9 mouse cellular contexts compared by ENCODE assay signal in genomic region chr4:117317701-117318190, GRCm38 (mm10).
DNase-seq lines count a peak whose midpoint lies in the region; ATAC-seq and TF ChIP-seq lines count a peak whose summit lies in the region.
"Had no signal": no experiment of that assay in that cellular context is flagged by ENCODE, and none has a peak within 500 bp of the region (broad histone marks: within the 10 kb centered on the region; RNA-seq: fewer than 3 reads in every experiment).

No protein-coding gene starts in this region.

- no peak overlapping the region for H3K27ac ChIP-seq in cerebellum, adult 2 months (ENCODE audit: insufficient read depth, low read length)
- no peak overlapping the region for H3K27ac ChIP-seq in forebrain, embryonic 16.5 days (ENCODE audit: low read length)
- no peak overlapping the region for H3K27ac ChIP-seq in neural tube, embryonic 12.5 days
- H3K27ac ChIP-seq: embryonic facial prominence, embryonic 12.5 days had no signal

- peak overlapping the region; percentile 50 for H3K4me2 ChIP-seq in forebrain, embryonic 16.5 days (ENCODE audit: low read length)
- H3K4me2 ChIP-seq in neural tube, embryonic 12.5 days (replicated peaks) = peak overlapping the region; percentile 40
- H3K4me2 ChIP-seq: embryonic facial prominence, embryonic 12.5 days had no signal

- H3K4me3 ChIP-seq in cerebellum, adult 2 months (replicated peaks; ENCODE audit: insufficient read depth, low read depth, low read length) = no peak overlapping the region
- peak overlapping the region; percentile 23 for H3K4me3 ChIP-seq in forebrain, embryonic 16.5 days (replicated peaks; ENCODE audit: low read length)
- H3K4me3 ChIP-seq in neural tube, embryonic 12.5 days = no peak overlapping the region
- H3K4me3 ChIP-seq: embryonic facial prominence, embryonic 12.5 days had no signal

- ATAC-seq in forebrain, embryonic 16.5 days = peak; percentile 38; the same call in 1 of the 2 replicates
- peak; percentile 22; the same call in 1 of the 2 replicates for ATAC-seq in neural tube, embryonic 12.5 days (ENCODE audit: low FRiP score, low read depth)

- peak overlapping the region; percentile 35 for H3K9ac ChIP-seq in forebrain, embryonic 16.5 days (replicated peaks; ENCODE audit: low read depth, low read length)
- H3K9ac ChIP-seq in neural tube, embryonic 12.5 days = 0 out of 2 replicates have a peak overlapping the region, but pooled peaks have one; percentile 9
- H3K9ac ChIP-seq: embryonic facial prominence, embryonic 12.5 days had no signal

- DNase-seq in cerebellum, postnatal 10 days = peak; percentile 45
- DNase-seq in cerebellum, adult 2 months = no peak
- DNase-seq in layer of hippocampus, postnatal 10 days (ENCODE audit: low spot score in 2 of 2) = peak; percentile 54 to 61
- DNase-seq in right cerebral cortex, postnatal 14 days = no peak
- no peak for DNase-seq in spleen, postnatal 14 days (ENCODE audit: low spot score in 2 of 2)
- no peak for DNase-seq in adrenal gland, postnatal 4 days (ENCODE audit: low spot score in 2 of 2)

- H3K4me1 ChIP-seq in cerebellum, adult 2 months (ENCODE audit: control insufficient read depth, insufficient read depth, low read length) = no peaks in the 10 kb centered on the region
- peaks cover 13% of the 10 kb centered on the region for H3K4me1 ChIP-seq in forebrain, embryonic 16.5 days (replicated peaks; ENCODE audit: control insufficient read depth, insufficient read depth, low read length)
- peaks cover 50% of the 10 kb centered on the region for H3K4me1 ChIP-seq in neural tube, embryonic 12.5 days

- 22% methylated on average over 18 of the region's 18 CpGs for WGBS in cerebellum, adult 2 months
- WGBS in forebrain, embryonic 16.5 days = 22% methylated on average over 18 of the region's 18 CpGs
- 11% methylated on average over 18 of the region's 18 CpGs for WGBS in neural tube, embryonic 12.5 days

- no peaks in the 10 kb centered on the region for H3K36me3 ChIP-seq in forebrain, embryonic 16.5 days (ENCODE audit: control insufficient read depth, insufficient read depth)
- no peaks in the 10 kb centered on the region for H3K36me3 ChIP-seq in neural tube, embryonic 12.5 days
- H3K36me3 ChIP-seq: embryonic facial prominence, embryonic 12.5 days had no signal

- H3K27me3 ChIP-seq in cerebellum, adult 2 months (ENCODE audit: control insufficient read depth, insufficient read depth, low read length) = no peaks in the 10 kb centered on the region
- peaks cover 12% of the 10 kb centered on the region for H3K27me3 ChIP-seq in forebrain, embryonic 16.5 days (replicated peaks; ENCODE audit: control insufficient read depth, insufficient read depth, low read length)
- H3K27me3 ChIP-seq in neural tube, embryonic 12.5 days (replicated peaks) = peaks cover 69% of the 10 kb centered on the region

- H3K9me3 ChIP-seq in forebrain, embryonic 16.5 days (ENCODE audit: control insufficient read depth, low read length) = no peaks in the 10 kb centered on the region
- no peaks in the 10 kb centered on the region for H3K9me3 ChIP-seq in neural tube, embryonic 12.5 days
- H3K9me3 ChIP-seq: embryonic facial prominence, embryonic 12.5 days had no signal

- TF ChIP-seq POLR2A in cerebellum, adult 2 months (IDR thresholded peaks at IDR 0.05; ENCODE audit: borderline replicate concordance, insufficient read depth, low read length) = no peak

- no peak for TF ChIP-seq CTCF in cerebellum, adult 2 months (IDR thresholded peaks at IDR 0.05; ENCODE audit: borderline replicate concordance, insufficient read depth, low read depth, low read length)

Comparison
In these comparisons a context has a peak if more than half of its experiments do, and no peak if none do; other contexts are left out.
1. DNase-seq: peak in cerebellum, postnatal 10 days (2 of 2) and layer of hippocampus, postnatal 10 days (2 of 2); none in cerebellum, adult 2 months (0 of 2), right cerebral cortex, postnatal 14 days (single experiment), spleen, postnatal 14 days (0 of 2) and adrenal gland, postnatal 4 days (0 of 2).